Mouse (Mus musculus): ENCODE data around the gene Lpar6.

- no peak for TF ChIP-seq GATA1 (IDR thresholded peaks at IDR 0.05; ENCODE audit: low read length)
- TF ChIP-seq TAL1 (IDR thresholded peaks at IDR 0.05; ENCODE audit: low read length), result no peak
Observed at GRCm38 (mm10) chr14:73262210-73262609, 24.5 kb downstream of the Lpar6 start.
